Mouse (Mus musculus): ENCODE results near the gene Alg1. TPM values are rescaled to one million over a fixed set of nuclear protein-coding genes. Genes with fewer than 3 reads are reported as not detected.

The Alg1 gene
- total RNA-seq, 1 experiment from 2014 or later: 22.9 TPM

Other genes starting within 250 kb of the Alg1 start
- gene Sept12, start 235.8 kb upstream of the Alg1 start, total RNA-seq (2017): not detected in 3 replicates
- gene Smim22, start 226.3 kb upstream of the Alg1 start, total RNA-seq (2017): not detected in 3 replicates
- 16.4 to 45.3 TPM (median 35.2 TPM) in 3 replicates for gene Rogdi, start 220.1 kb upstream of the Alg1 start, total RNA-seq (2017)
- 129 to 168 TPM (median 139 TPM) in 3 replicates for gene Glyr1, start 183.8 kb upstream of the Alg1 start, total RNA-seq (2017)
- gene Ubn1, start 183.6 kb upstream of the Alg1 start, total RNA-seq (2017): 55.2 to 74.4 TPM (median 61.2 TPM) in 3 replicates
- 0.29 to 0.78 TPM (median 0.53 TPM) in 3 replicates for gene Ppl, start 101.2 kb upstream of the Alg1 start, total RNA-seq (2017)
- 0.19 TPM in 1 of 3 replicates, not detected in the others for gene Sec14l5, start 86.5 kb upstream of the Alg1 start, total RNA-seq (2017)
- gene Nagpa, start 29.6 kb upstream of the Alg1 start, total RNA-seq (2017): 66.9 to 77.6 TPM (median 67.0 TPM) in 3 replicates
- not detected in 3 replicates for gene AU021092, start 11.3 kb upstream of the Alg1 start, total RNA-seq (2017)
- gene Eef2kmt, start 22.4 kb downstream of the Alg1 start, total RNA-seq (2017): 3.8 to 19.9 TPM (median 13.2 TPM) in 3 replicates